Mouse (Mus musculus): ENCODE measurements around the gene Lsp1.

Gene Lsp1

GRCm38 (mm10) chr7:142538291-142538690 lies 77.7 kb downstream of the Lsp1 start:
- no peak for DNase-seq (ENCODE audit: low read depth, low spot score)

GRCm38 (mm10) chr7:142538766-142539165 lies 78.2 kb downstream of the Lsp1 start:
- no peak for DNase-seq (ENCODE audit: low read depth, low spot score)

- no peak for DNase-seq (ENCODE audit: low read depth, low spot score)
Measured at GRCm38 (mm10) chr7:142539828-142540227, 79.2 kb downstream of the Lsp1 start.

- no peak for DNase-seq (ENCODE audit: low read depth, low spot score)
Measured at GRCm38 (mm10) chr7:142542771-142543303, 82.2 kb downstream of the Lsp1 start.

Data from skeletal muscle tissue, adult 2 months (tissue).